Mouse (Mus musculus) right cerebral cortex, postnatal 4 days (tissue): Measurements from ENCODE around the gene Fermt1.
A peak's percentile ranks its signal among the peaks of the same experiment; 100 is the strongest.

Source experiments
- DNase-seq: peaks from one replicate; pipeline ENCODE4 v3.0.0-alpha.2; 2022

Fermt1 gene

DNA sequence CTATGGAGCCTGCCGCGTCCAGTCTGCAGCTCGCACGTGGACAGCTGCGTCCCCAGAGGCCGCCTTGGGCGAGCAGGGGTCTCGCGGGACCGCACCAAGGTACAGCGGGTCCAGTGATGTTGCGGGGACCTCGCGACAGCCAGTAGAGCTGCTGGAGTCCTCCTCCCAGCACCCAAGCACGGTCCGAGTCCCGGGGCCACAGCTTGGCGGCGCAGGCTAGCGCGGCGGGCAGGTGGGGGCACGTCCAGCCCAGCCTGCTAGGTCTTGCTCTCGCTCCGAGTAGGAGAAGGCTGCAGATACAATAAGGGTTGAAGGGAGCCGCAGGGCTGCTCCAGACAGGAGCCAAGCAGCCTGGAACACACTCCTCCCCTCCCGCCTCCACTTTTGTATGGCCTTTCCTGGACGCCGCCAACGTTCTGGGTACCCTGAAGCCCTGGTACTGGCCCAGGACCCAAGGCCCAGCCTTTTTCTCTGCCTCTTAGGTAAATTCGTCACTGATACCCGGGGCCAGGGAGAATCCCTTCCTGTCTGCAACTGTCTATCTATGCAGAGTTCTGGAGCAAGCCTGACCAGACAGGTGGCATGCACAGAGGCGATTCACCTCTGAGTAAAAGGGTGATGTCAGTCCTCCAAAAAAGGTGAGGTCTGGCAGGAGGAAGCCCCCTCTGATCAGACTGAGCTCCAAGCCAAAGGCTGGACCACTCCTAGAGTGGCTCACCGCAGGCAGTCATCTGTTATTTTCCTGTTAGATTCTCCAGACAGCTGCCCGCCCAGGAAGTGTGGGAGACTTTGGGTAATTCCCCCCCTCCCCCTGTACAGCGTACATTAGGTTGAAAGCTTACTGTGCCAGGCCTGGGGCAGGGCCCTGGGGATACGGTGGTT is at the start of gene Fermt1:
Fermt1 (minus strand) TSS at position 581 of the 882 bp plus-strand sequence.
- DNase-seq = no peak

DNA sequence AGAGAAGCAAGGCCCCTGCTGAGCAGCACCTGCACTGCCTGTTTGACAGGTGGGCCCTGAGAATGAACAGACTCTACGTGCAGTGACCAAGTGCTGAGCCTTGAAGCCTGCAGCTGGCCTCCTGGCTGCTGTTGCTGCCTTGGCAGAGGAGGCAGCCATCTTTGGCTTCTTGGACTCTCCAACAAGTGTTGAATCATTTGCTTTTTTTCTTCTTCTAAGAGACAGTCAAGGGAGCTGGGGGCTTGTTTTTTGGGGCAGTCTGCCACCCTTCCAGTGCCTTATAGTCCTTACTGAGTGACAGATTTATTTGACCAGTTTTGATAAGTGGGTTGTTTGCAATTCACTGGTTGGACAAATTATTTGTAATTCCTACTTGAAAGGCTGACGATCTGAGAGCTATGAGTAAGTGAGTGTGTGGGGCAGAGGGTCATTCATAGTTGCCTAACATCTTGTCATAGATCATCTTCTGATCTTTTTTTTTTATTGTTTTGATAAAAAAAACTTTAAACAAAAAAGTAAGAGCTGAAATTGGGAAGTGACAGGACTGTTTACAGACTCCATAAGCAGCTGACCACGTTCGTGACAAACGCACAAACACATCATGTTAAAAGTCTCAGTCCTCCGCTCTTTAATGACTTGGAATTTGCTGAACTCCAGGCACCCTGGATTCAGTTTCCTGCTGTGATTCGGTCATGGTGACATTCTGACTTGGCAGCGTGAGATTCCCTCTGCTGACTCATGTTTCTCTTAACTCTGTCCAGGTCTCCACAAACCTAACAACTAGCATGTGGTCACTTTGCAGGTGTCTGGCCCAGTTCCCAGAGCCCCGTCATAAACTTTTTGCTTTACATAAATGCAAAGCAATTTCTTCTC is 47.2 kb upstream of the Fermt1 start:
- no peak for DNase-seq

DNA sequence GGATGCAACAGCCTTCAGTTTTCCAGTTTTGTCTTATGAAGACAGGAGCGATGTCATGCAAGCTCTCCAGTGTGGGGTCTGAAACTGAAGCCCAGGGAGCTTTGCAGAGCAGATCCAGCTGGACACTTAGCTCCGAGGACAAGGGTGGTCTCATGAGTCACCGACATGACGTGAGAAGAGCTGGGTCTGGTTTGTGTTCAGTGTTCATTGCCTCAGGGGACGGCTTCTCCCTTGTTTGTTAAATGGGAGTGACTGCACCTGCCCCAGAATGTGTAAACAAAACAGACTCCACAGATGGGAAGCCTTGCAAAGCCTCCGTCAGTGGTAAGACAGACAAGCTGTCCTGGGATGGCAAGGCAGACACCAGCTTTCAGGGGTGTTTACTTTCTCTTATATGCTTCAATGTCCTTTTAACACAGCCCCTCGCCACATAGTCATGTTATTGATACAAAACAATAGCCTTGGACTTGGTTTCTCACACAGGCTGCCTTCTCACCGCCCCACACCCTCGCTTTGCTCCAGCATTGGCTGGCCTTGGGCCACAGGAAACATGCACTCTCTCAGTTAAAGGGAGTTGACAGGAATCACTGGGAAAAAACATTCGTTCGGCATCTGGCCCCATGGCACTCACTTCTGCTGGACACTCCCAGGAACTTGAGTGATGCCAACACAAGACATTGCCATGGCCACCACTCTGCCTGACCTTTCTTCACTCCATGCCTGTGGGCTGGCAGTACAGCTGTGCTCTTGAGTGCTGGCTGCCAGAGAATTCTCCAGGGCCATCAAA is 44.3 kb upstream of the Fermt1 start:
- DNase-seq = no peak

DNA sequence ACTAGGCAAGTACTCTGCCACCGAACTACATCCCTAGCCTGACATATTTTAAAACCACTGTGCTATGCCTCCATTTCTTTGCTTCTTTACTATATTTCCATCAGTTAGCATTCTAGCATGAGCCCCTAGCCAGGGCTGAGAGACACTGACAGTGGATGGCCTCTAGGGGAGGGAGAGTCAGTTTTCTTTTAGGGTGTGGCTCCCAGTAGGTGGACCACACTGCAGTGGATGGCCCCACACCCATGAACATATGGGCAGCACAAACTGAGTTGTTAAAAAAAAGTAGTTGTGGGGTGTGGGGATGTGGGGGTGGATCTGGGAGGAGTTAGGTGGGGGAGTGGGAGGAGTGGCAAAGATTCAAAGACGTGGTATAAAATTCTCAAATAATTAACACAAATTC is 27.6 kb upstream of the Fermt1 start:
- no peak for DNase-seq

DNA sequence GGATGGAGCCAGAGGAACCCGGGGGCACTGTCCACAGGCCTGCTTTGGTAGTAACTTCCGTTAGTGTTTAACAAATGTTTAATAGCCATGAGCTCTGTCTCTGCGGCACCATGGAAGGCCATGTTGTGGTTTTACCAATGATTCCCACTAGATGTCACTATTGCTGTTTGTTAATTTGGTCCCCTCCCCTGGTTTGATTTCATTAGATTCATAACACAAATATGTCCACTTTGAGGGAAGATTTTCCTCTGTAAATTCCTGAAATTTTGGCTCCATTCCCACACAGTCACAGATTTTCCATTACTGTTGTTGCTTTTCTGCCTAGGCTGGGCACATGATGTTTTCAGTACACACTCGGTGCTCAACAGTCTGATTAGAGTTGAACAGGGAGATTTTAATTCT is 25.1 kb upstream of the Fermt1 start:
- no peak for DNase-seq

DNA sequence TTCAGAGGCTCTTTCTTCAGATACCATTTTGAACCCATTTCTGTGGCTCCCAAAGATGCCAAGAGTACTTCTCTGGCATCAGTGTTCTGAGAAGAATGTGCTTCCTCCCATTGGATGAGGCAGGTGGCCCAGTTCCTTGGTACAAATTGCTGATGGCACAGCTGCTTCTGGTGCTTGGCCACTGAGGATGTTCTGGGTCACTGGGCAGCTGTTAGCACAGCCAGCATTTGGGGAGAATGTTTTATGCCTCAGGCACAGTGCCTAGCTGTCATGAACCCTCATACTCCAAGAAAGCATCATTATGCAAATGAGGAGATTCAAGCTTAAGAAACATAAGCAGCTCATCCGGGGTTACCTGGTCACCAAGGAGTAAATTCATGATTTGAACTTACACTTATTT is 12.1 kb upstream of the Fermt1 start:
- no peak for DNase-seq

DNA sequence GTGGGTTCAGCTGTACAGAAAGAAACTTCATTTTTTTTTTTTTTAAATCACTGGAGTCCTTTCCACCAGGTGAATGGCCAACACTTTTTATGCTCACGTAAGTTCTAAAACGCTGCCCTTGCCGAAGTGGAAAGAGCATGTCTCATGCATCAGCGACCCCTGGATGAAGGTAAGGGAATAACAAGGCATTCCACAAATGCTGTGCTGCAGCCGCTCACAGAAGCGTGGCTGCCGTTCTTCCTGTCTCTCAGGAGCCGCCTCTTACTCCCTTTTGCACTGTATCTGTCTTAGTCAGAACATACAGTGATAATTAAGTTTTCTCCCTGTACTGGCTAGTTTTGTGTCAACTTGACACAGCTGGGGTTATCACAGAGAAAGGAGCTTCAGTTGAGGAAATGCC is 6.5 kb upstream of the Fermt1 start:
- peak; percentile 9 for DNase-seq

DNA sequence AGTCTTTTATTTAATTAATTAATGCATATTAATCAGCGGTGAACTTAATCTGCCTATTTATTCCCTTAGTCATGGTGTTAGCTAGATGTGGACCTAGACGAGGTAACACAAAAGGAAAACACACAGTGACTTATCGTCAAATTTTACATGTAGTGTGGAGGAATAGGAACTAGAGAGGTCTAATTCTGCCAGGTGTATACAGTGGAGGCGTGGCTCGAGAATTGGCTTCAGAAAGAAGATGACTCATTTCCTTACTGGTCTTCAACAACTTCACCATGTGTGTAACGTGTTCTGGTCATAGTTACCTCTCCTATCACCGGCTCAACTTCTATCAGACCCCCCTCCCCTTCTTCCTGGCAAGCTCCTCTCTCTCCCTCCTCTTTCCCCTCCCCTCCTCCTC is 2.5 kb upstream of the Fermt1 start:
- DNase-seq = no peak

DNA sequence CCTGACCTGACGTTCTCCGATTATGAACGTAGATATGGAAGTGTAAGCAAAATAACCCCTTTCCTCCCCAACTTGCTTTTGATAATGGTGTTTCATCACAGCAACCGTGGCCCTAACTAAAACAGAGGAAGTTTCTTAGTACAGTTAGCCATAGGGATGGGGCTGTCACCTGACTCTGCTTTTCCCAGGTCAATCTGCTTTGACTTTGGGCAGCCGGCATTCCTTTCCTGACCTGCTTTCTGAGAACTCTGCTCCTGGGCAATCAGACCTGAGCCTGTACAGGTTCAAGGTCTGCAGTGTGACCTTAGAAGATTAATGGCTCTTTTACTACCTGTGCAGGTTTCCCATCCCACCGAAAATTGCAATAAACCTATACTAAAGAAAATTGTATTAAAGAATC is 1.3 kb upstream of the Fermt1 start:
- DNase-seq = no peak

DNA sequence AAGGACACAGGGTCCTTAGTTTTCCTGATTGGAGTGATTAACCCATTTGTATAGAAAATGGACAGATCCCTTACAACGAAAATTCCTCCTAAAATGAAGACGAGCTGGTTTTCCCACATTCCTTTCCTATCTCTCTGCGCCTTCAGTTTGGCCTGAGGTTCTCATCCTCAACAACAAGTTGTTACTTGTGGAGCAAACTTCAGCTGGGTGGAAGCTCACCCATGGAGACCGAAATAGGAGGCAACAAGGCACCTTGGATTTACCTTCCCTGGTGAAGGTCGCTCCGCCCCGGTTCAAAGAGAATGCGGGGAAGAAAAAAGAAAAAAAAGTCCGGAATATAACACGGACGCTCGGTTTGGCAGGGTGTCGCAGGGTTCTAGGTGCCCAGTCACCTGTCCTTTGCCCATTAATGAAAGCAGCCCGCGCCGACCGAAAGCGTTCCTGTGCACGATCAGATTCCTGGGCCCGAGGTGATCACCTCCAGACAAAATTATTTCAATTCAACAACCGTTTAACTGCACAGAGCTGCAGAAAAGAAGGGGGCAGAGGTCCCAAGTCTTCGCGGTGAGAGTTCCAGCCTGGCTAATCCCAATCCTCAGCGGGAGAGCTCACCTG is 888 bp downstream of the Fermt1 start:
- DNase-seq = no peak

DNA sequence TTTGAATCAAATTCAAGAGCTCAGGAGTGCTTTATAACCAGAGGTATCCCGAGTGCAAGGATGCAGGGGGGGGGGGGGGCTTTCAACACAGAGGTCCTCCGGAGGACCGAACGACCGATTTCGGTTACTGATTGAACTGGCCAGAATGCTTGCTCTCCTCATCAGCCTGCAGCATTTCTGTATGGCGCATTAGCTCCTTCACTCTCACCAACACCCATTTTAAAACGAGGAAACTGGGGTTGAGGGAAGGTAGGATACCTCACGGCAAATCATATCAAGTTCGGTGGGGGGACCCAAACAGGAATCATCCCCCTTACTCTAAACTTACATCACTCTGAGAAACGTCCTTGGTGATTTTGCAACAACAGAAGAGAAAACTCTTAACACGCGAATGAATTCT is 1.7 kb downstream of the Fermt1 start:
- no peak for DNase-seq

DNA sequence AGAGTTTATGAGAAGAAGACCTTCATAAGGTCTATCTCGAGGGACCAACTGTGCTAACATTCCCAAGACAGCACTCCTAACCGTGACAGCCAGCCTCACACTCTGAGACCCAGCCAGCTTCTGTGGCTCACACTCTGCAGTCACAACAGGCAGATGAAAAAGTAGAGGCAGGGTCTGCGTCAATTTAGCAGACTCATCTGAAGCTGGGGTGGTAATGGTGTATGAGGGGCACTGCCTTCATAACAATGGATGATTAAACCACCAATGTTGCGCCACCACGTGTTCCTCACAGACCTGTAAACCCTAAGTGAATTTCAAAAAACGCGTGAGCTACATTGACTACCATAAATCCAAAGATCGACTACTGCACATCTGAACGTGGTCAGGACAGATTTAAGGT is 2.1 kb downstream of the Fermt1 start:
- DNase-seq = no peak

DNA sequence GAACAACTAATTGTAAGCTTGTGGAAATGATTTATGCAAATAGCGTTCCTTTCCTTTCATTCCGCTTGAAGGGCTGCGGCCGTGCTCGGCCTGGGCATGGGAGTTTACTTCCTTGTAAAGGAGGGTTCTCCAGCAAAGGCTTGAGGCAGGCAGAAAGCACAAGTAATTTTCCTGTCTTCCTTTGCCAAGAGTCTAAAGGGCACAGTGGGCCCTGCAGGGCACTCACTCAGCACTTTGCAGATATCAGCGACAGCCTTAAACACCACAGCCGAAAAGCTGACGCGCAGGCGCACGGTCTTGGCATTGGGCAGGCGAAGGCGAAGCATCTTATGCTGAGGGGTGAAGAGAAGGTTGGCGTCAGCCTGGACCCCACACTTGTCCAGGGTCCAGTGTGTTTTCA is 6.7 kb downstream of the Fermt1 start:
- no peak for DNase-seq

DNA sequence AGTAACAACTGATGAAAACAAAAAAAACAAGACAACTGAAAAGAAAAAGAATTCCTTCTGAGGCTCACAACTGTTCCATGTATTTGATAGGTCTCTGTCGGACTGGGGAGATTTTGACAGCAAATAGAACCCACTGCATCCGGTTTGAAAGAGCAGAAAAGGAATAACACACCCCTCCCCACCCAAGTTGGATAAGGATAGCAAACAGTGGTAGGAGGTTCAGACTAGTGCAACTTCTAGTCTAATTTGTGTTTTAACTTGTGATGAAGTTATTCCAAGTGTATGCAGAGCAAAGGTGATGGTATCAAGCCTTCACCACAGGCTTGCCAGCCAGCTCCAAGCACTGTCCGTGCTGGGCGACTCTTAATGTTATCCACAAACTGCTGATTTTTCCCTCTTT is 9.5 kb downstream of the Fermt1 start:
- DNase-seq = no peak

DNA sequence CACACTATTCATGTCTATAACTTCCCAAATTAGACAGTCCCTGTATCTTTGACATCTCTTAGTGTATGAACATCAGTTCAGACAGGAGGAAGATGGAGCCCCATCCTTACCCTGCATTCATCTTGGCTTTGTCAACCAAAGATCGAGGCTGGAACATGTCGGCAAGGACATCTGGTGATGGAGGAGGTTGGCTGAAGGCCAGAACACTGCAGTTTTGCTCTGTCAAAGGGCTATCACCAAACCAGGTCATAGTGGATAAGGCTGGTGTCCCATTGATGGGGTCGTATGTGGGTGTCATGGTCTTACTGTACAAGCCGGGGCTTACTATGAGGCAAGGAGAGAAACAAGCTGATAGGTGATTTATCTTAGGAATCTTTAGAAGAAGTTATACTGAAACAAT is 11.0 kb downstream of the Fermt1 start:
- no peak for DNase-seq

DNA sequence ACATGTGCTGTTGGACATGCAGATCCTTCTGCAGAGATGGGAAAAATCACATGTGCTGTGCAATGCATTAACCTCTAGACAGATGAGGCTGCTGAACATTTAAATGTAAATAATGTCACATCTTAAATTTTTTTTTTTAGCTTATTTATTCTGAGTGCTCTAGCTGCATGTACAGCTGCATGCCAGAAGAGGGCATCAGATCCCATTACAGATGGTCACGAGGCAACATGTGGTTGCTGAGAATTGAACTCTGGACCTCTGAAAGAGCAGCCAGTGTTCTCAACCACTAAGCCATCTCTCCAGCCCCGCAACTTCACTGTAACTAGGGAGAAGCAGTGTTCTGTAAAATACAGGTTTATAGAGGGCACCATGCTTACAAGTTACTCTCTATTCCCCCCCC is 11.6 kb downstream of the Fermt1 start:
- no peak for DNase-seq

DNA sequence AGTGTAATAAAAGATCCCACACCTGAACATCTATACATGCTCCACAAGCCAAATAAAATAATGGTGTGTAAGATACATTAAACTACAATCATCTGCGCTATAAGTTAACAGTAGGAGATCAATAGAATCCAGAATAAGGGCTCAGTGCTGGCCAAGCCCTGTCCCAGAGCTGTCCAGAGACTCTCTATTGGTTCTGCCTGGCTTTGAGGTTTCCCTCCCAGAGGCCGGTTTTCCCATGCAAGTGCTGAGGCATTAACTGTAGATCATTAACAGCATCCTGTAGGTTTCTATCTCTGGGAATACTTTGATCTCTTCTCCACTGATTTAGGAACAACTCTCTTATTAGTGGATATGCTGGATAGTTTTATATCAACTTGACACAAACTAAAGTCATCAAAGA is 16.7 kb downstream of the Fermt1 start:
- DNase-seq = no peak

DNA sequence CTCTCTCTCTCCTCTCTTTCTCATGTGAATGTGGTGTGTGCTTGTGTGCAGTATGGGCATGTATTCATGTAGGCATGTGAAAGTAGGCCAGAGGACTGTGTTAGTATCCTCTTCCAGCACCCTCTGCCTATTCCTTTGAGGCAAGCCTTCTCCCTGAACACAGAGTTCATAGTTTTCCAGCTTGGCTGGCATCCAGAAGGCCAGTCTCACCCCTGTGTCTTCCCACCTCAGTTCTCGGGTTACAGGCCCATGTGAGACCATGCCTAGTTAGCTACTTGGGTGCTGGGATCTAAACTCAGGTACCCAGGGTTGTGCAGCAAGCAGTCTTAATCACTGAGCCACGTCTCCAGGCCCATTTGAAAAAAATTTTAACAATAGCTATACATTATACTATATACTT is 17.8 kb downstream of the Fermt1 start:
- DNase-seq = no peak

DNA sequence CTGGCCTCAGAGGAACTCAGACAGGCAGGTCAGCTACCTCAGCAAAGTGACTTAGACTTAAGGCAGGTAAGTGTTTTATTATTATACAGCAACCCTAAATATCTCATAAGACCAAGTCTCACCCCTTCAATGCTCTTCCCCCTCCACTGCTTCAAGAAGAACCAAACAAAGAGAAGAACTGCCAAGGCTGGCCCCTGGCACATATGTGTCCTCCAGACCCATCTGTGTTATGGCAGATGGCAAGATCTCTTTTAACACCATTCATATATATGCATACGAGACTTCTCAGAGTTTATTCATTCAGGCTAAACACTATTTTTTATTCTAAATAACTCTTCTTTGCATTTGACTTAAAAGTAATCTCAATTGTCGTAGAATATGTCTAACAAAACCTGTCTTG is 18.4 kb downstream of the Fermt1 start:
- no peak for DNase-seq

DNA sequence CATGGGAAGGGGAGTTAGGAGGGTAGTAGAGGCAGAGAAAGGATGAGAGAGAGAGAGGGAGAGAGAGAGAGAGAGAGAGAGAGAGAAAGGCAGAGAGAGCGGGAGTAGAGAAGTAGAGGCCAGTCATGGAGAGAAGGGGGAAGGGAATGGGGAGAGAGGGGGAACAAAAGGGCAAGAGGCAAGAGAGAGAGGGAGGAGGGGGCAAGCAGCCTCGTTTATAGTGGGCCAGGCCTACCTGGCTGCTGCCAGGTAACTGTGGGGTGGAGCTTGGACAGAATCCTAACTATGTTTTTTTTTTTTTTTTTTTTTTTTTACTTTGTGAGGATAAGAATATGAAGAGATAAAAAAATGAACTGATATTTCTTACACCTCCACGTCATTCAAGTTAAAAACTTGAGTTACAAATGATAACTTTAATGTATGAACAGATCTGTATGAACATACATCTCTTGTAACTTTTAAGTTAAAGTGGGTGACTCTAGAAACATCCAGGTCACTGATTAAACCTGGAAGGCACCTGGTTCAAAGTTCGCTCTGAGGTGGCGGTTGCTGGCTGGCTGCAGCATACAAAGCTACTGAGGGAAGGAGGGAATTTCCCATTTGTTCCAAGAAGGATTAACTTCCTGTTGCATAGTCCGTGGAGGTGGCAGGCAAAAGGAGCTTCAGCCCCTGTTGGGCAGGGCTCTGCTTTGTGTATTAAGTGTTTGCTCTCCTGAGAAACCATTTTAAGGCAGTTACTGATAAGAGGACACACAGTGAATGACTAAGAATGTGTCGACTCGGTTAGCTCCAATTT is 22.2 kb downstream of the Fermt1 start:
- no peak for DNase-seq

DNA sequence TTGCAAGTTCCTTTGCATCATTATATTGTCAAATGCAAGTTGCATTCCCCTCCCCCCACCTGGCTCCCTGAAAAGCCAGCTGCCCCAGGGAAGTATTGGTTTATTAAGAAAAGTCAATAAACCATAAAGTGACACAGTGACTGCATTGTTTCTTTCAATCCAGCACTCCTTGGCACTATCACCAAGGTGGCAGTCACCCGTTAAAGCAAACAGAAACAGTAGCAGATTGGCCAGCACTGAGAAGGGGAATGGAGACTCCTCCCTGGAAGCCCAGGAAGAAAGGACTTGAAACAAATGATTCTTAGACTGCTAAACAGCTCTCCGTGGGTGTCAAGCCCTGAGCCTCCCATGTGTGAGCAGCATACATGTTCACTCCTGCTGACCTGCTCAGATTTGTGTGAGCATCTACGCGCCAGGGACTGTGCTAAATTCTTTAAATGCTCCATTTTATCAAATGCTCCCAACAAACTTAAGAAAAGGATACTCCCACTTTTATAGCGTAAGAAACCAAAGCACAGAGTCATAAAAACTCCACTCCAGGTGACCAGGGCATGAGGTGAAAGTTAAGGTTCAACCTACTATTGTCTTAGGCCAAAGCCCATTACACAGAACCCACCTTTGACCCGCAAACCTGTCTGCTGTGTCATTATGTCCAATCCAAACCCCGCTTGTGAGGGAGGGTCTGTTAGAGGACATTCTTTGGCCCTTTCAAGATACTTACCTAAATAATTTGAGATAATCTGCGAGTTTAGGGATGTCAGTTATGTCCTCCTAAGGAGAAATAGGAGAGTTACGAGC is 23.4 kb downstream of the Fermt1 start:
- no peak for DNase-seq
